Comparison of ENCODE assay signal across 8 mouse cellular contexts in genomic region chr7:19577141-19577852, GRCm38 (mm10). TPM values are rescaled to one million over a fixed set of nuclear protein-coding genes. Genes with fewer than 3 reads are reported as not detected.
DNase-seq lines count a peak whose midpoint lies in the region; ATAC-seq and TF ChIP-seq lines count a peak whose summit lies in the region.

Gene Zfp296, plus strand, starts transcription at chr7:19577287.
Gene Gemin7, minus strand, starts transcription at chr7:19577595.

- H3K4me2 ChIP-seq in heart, embryonic 16.5 days (ENCODE audit: low read depth, low read length): peak within 1 kb of the TSS; percentile 85
- peak within 1 kb of the TSS; percentile 81 for H3K4me2 ChIP-seq in stomach, embryonic 16.5 days (ENCODE audit: low read depth, low read length)

- under 1% methylated on average over 56 of the region's 56 CpGs for WGBS in heart, embryonic 16.5 days
- WGBS in stomach, embryonic 16.5 days: under 1% methylated on average over 56 of the region's 56 CpGs

- no peak for ATAC-seq in heart, embryonic 16.5 days (replicated peaks; ENCODE audit: extremely low read depth, insufficient read depth, low FRiP score)
- ATAC-seq in stomach, embryonic 16.5 days (ENCODE audit: insufficient read depth, low FRiP score): no peak

- H3K27me3 ChIP-seq in heart, embryonic 16.5 days (ENCODE audit: control insufficient read depth, insufficient read depth, low read length): peaks cover 24% of the 10 kb centered on the region
- H3K27me3 ChIP-seq in stomach, embryonic 16.5 days (ENCODE audit: control insufficient read depth, insufficient read depth, low read length): peaks cover 18% of the 10 kb centered on the region

- H3K4me1 ChIP-seq in heart, embryonic 16.5 days (ENCODE audit: control insufficient read depth, insufficient read depth, low read length): peaks cover 18% of the 10 kb centered on the region
- peaks cover 24% of the 10 kb centered on the region for H3K4me1 ChIP-seq in stomach, embryonic 16.5 days (ENCODE audit: control insufficient read depth, insufficient read depth, low read length)

- intact Hi-C loops in left cerebral cortex, adult 2 months (cut with DNase I): no loop called here
- intact Hi-C loops in left cerebral cortex, postnatal 36 days (cut with DNase I): no loop called here

- H3K27ac ChIP-seq in left cerebral cortex, adult 2 months: no peak within 1 kb of the TSS
- H3K27ac ChIP-seq in heart, embryonic 16.5 days (ENCODE audit: low read length): no peak within 1 kb of the TSS
- peak within 1 kb of the TSS; percentile 7; the same call in 1 of the 2 replicates for H3K27ac ChIP-seq in stomach, embryonic 16.5 days (ENCODE audit: low read length)

- peaks cover 9% of the 10 kb centered on the region for H3K36me3 ChIP-seq in heart, embryonic 16.5 days (ENCODE audit: control insufficient read depth, insufficient read depth)
- peaks cover 5% of the 10 kb centered on the region; the same call in 1 of the 2 replicates for H3K36me3 ChIP-seq in stomach, embryonic 16.5 days (ENCODE audit: control insufficient read depth, insufficient read depth, low read length)

- DNase-seq in left cerebral cortex, adult 2 months (ENCODE audit: extremely low spot score in 1 of 2, low spot score in 2 of 2): no peak
- DNase-seq in left cerebral cortex, postnatal 36 days (ENCODE audit: low spot score in 2 of 2): no peak
- peak; percentile 60 for DNase-seq in cerebellum, adult 9-10 months
- DNase-seq in kidney, postnatal 36 days: peak; percentile 59 to 80
- peak; percentile 36 for DNase-seq in mesoderm, embryonic 11.5 days (ENCODE audit: low read depth, low spot score)
- no peak for DNase-seq in ovary, postnatal 10 days (ENCODE audit: low spot score)

- no peaks in the 10 kb centered on the region for H3K9me3 ChIP-seq in heart, embryonic 16.5 days (replicated peaks; ENCODE audit: control insufficient read depth, low read length)
- H3K9me3 ChIP-seq in stomach, embryonic 16.5 days (replicated peaks; ENCODE audit: control insufficient read depth, low read length): no peaks in the 10 kb centered on the region

- TF ChIP-seq CTCF in left cerebral cortex, adult 2 months (IDR thresholded peaks at IDR 0.05): no peak

- H3K9ac ChIP-seq in heart, embryonic 16.5 days (ENCODE audit: low read length): peak within 1 kb of the TSS; percentile 54
- H3K9ac ChIP-seq in stomach, embryonic 16.5 days (ENCODE audit: low read length): peak within 1 kb of the TSS; percentile 73

- peak within 1 kb of the TSS; percentile 49 for H3K4me3 ChIP-seq in left cerebral cortex, adult 2 months
- H3K4me3 ChIP-seq in heart, embryonic 16.5 days (ENCODE audit: low read length): peak within 1 kb of the TSS; percentile 56
- peak within 1 kb of the TSS; percentile 51 for H3K4me3 ChIP-seq in stomach, embryonic 16.5 days (replicated peaks; ENCODE audit: low read length)

RNA-seq across cellular contexts. Expression of gene Zfp296, which starts in this region (rescaled TPM):
- total RNA-seq in left cerebral cortex, adult 2 months (2021): 1 to 10 TPM; 1.5 to 2.0 TPM
- total RNA-seq in left cerebral cortex, postnatal 36 days (2021): 1 to 10 TPM; 1.2 to 1.3 TPM
- 0.24 and 0.66 TPM in 2 replicates for polyA plus RNA-seq in heart, embryonic 16.5 days (2015; fragmentation: Nextera tagmentation; extraction: Ambion mirVana)
- 2.8 and 3.7 TPM in 2 replicates for polyA plus RNA-seq in stomach, embryonic 16.5 days (2015; fragmentation: Nextera tagmentation; extraction: Ambion mirVana)

RNA-seq across cellular contexts. Expression of gene Gemin7, which starts in this region (rescaled TPM):
- 10 to 100 TPM; 50.1 to 50.8 TPM for total RNA-seq in left cerebral cortex, adult 2 months (2021)
- total RNA-seq in left cerebral cortex, postnatal 36 days (2021): 10 to 100 TPM; 52.6 to 54.1 TPM
- polyA plus RNA-seq in heart, embryonic 16.5 days (2015; fragmentation: Nextera tagmentation; extraction: Ambion mirVana): 125 and 127 TPM in 2 replicates
- polyA plus RNA-seq in stomach, embryonic 16.5 days (2015; fragmentation: Nextera tagmentation; extraction: Ambion mirVana): 141 and 153 TPM in 2 replicates

Comparison
In these comparisons a context has a peak if more than half of its experiments do, and no peak if none do; other contexts are left out.
1. DNase-seq: peak in cerebellum, adult 9-10 months (single experiment), kidney, postnatal 36 days (2 of 2) and mesoderm, embryonic 11.5 days (single experiment); none in left cerebral cortex, adult 2 months (0 of 2), left cerebral cortex, postnatal 36 days (0 of 2) and ovary, postnatal 10 days (single experiment).
2. Peak in every context shown above with its lines, with median percentiles within 50 percentile points of each other: H3K4me3 ChIP-seq.